Mouse (Mus musculus) MEL (cell line): ENCODE results near the gene Cyp4f13. TPM values are rescaled to one million over a fixed set of nuclear protein-coding genes. Genes with fewer than 3 reads are reported as not detected.

Source experiments
- DNase-seq: peaks from one replicate; pipeline ENCODE4 v3.0.0; 2011; ENCODE audit warnings: low read depth, low spot score
- H3K27ac ChIP-seq: 2 replicates; pipeline ENCODE4 v1.5.1; 2012; ENCODE audit warnings: low read depth, mild to moderate bottlenecking, control low read depth, low read length, moderate library complexity; ENCODE audit not compliant: control insufficient read depth
- H3K27me3 ChIP-seq, 2 experiments: fragments of 150-350 bp in 1 of 2; sonication (generic) in 1 of 2; 2 replicates each; pipeline ENCODE4 v1.6.1; 2012; ENCODE audit warnings: low read length in 2 of 2, mild to moderate bottlenecking in 2 of 2, improper control_type of control experiment in 1 of 2, moderate library complexity in 1 of 2; ENCODE audit not compliant: insufficient read depth in 2 of 2, control insufficient read depth in 1 of 2
- H3K36me3 ChIP-seq, 2 experiments: 2 replicates each; pipeline ENCODE4 v1.6.1; 2012 to 2014; ENCODE audit warnings: low read length in 2 of 2, improper control_type of control experiment in 1 of 2, inconsistent platforms in 1 of 2, mild to moderate bottlenecking in 1 of 2; ENCODE audit not compliant: insufficient read depth in 2 of 2, control insufficient read depth in 1 of 2
- H3K4me1 ChIP-seq, 2 experiments: fragments of 150-350 bp in 1 of 2; sonication (generic) in 1 of 2; 2 replicates each; pipeline ENCODE4 v1.6.1; 2012; ENCODE audit warnings: low read length in 2 of 2, improper control_type of control experiment in 1 of 2, mild to moderate bottlenecking in 1 of 2; ENCODE audit not compliant: insufficient read depth in 2 of 2, control insufficient read depth in 1 of 2
- H3K4me3 ChIP-seq, 2 experiments: fragments of 150-350 bp in 1 of 2; sonication (generic) in 1 of 2; 2 replicates each; pipeline ENCODE4 v1.5.1; 2012; ENCODE audit warnings: low read depth in 2 of 2, low read length in 2 of 2, mild to moderate bottlenecking in 2 of 2, moderate library complexity in 2 of 2, control low read depth in 1 of 2, improper control_type of control experiment in 1 of 2; ENCODE audit not compliant: control insufficient read depth in 1 of 2, insufficient read depth in 1 of 2
- H3K79me2 ChIP-seq: 2 replicates; pipeline ENCODE4 v1.6.1; 2012; ENCODE audit warnings: mild to moderate bottlenecking, low read length, moderate library complexity; ENCODE audit not compliant: control insufficient read depth, poor library complexity, insufficient read depth
- H3K9ac ChIP-seq: 2 replicates; pipeline ENCODE4 v1.6.1; 2012; ENCODE audit warnings: low read depth, mild to moderate bottlenecking, control low read depth, low read length, moderate library complexity; ENCODE audit not compliant: control insufficient read depth, poor library complexity, severe bottlenecking
- H3K9me3 ChIP-seq: fragments of 150-350 bp; sonication (generic); replicated peaks from 2 replicates; pipeline ENCODE4 v1.6.1; 2012; ENCODE audit warnings: mild to moderate bottlenecking, low read length, improper control_type of control experiment, moderate library complexity; ENCODE audit not compliant: insufficient read depth
- CHD1 ChIP-seq: IDR thresholded peaks from 2 replicates; pipeline ENCODE4 v1.6.1; 2012; ENCODE audit warnings: low read depth, mild to moderate bottlenecking, inconsistent platforms, low read length, improper control_type of control experiment
- NRF1 ChIP-seq: IDR thresholded peaks from 2 replicates; pipeline ENCODE4 v1.6.1; 2014; ENCODE audit warnings: low read depth, mild to moderate bottlenecking, inconsistent platforms, low read length, improper control_type of control experiment, moderate library complexity; ENCODE audit not compliant: poor library complexity, insufficient read depth, severe bottlenecking
- RAD21 ChIP-seq: IDR thresholded peaks from 2 replicates; pipeline ENCODE4 v1.6.1; 2011; ENCODE audit warnings: mild to moderate bottlenecking, low read depth, low read length, improper control_type of control experiment
- ZMIZ1 ChIP-seq: IDR thresholded peaks from 2 replicates; pipeline ENCODE4 v1.6.1; 2012; ENCODE audit warnings: low read depth, mild to moderate bottlenecking, inconsistent platforms, low read length, improper control_type of control experiment, moderate library complexity
- polyA plus RNA-seq, 2 experiments: library from polyadenylated mRNA; stranded (reverse) in 1 of 2; unstranded in 1 of 2; fragments of >175 nt in 1 of 2; fragments of >200 nt in 1 of 2; gene quantifications; 2 replicates each; pipeline versions ENCODE4 v1.2.1 to v1.2.4; 2012; ENCODE audit warnings: low replicate concordance in 2 of 2, low read depth in 1 of 2; ENCODE audit not compliant: insufficient read length in 2 of 2, insufficient read depth in 1 of 2, missing spikeins in 1 of 2
- total RNA-seq: library from RNA; depleted of rRNA; stranded (reverse); fragments of 300-350 nt; gene quantifications from 2 replicates; pipeline ENCODE4 v1.2.3, GENCODE M21; 2012; rRNA removed

The Cyp4f13 gene
- total and polyA plus RNA-seq, 3 experiments, result 9.7 to 19.3 TPM; not detected in 1

DNA sequence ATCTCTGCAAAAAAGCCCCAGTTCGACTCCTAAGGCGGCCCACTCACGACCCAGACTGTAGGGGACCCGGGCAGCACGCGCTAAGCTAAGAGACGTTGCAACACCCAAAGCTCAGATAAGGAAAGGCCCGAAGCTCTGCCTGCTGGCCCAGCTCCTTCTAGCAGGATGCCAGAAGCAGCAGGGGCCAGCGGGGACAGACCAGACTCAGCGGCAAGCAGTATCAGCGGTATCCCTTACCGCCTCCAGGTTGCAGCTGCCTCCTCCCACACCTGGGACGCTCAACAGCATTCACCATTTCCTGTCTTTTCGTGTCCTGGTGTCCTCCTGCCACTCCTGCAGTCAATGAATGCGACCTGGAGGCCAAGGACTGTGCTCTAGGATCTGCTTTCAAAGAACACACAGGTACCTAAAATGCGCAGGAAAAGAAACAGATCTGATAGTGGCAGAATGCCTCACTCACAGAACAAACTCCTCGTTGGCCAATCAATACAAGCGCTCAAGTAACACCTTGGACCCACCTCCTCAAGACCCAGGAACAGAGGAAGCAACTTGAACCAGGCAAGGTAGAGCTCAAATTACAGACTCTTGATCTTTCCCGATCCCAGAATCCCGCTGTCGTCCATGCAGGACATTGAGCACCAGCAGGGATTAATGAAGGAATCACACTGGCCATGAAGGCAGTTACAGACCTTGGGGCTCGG lies 69.6 kb downstream of the Cyp4f13 start:
- no peak overlapping the region for H3K9ac ChIP-seq
- no peaks in the 10 kb centered on the region for H3K9me3 ChIP-seq
- H3K4me1 ChIP-seq, result no peaks in the 10 kb centered on the region
- no peak for DNase-seq
- no peak overlapping the region for H3K4me3 ChIP-seq
- H3K27me3 ChIP-seq, result peaks cover 0 to 3% of the 10 kb centered on the region in 2 experiments; a peak in 2 of 4 replicates
- no peaks in the 10 kb centered on the region for H3K36me3 ChIP-seq
- H3K79me2 ChIP-seq, result no peaks in the 10 kb centered on the region
- TF ChIP-seq ZMIZ1, result no peak
- no peak for TF ChIP-seq RAD21
- no peak for TF ChIP-seq NRF1
- no peak for TF ChIP-seq CHD1
- no peak overlapping the region for H3K27ac ChIP-seq

Other genes with a start within 250 kb of the Cyp4f13 start
- 8.8 and 11.7 TPM in 2 replicates for gene Zfp871, start 159.1 kb downstream of the Cyp4f13 start, total RNA-seq
- gene Zfp871, start 159.1 kb downstream of the Cyp4f13 start, polyA plus RNA-seq, result 10 to 100 TPM; 12.2 to 16.9 TPM
- gene Zfp811, start 137.5 kb downstream of the Cyp4f13 start, total RNA-seq, result not detected in 2 replicates
- gene Zfp811, start 137.5 kb downstream of the Cyp4f13 start, polyA plus RNA-seq, result not detected
- gene Zfp799, start 117.1 kb downstream of the Cyp4f13 start, total RNA-seq, result not detected in 2 replicates
- under 1 TPM in 1 of 2 experiments, not detected in 1; 0.01 TPM for gene Zfp799, start 117.1 kb downstream of the Cyp4f13 start, polyA plus RNA-seq
- not detected in 2 replicates for gene Zfp870, start 55.8 kb downstream of the Cyp4f13 start, total RNA-seq
- gene Zfp870, start 55.8 kb downstream of the Cyp4f13 start, polyA plus RNA-seq, result under 1 TPM in 1 of 2 experiments, not detected in 1; 0.25 TPM
- gene Cyp4f14, start 30.1 kb downstream of the Cyp4f13 start, total RNA-seq, result not detected in 2 replicates
- gene Cyp4f14, start 30.1 kb downstream of the Cyp4f13 start, polyA plus RNA-seq, result not detected
- 9.8 and 13.4 TPM in 2 replicates for gene Zfp472, start 18.4 kb upstream of the Cyp4f13 start, total RNA-seq
- 1 to 10 TPM in 1 of 2 experiments, not detected in 1; 7.1 TPM for gene Zfp472, start 18.4 kb upstream of the Cyp4f13 start, polyA plus RNA-seq
- gene Zfp952, start 45.7 kb upstream of the Cyp4f13 start, total RNA-seq, result 3.2 and 4.7 TPM in 2 replicates
- 1 to 10 TPM in 1 of 2 experiments, not detected in 1; 2.9 TPM for gene Zfp952, start 45.7 kb upstream of the Cyp4f13 start, polyA plus RNA-seq
- gene Zfp763, start 86.0 kb upstream of the Cyp4f13 start, total RNA-seq, result 1.4 and 1.5 TPM in 2 replicates
- gene Zfp763, start 86.0 kb upstream of the Cyp4f13 start, polyA plus RNA-seq, result 1 to 10 TPM in 1 of 2 experiments, not detected in 1; 1.3 TPM
- gene 4921501E09Rik, start 120.7 kb upstream of the Cyp4f13 start, total RNA-seq, result not detected in 2 replicates
- gene 4921501E09Rik, start 120.7 kb upstream of the Cyp4f13 start, polyA plus RNA-seq, result not detected
- 1.6 and 1.7 TPM in 2 replicates for gene Zfp563, start 141.9 kb upstream of the Cyp4f13 start, total RNA-seq
- gene Zfp563, start 141.9 kb upstream of the Cyp4f13 start, polyA plus RNA-seq, result under 1 TPM in 1 of 2 experiments, not detected in 1; 0.95 TPM
- gene Morc2b, start 192.3 kb upstream of the Cyp4f13 start, total RNA-seq, result not detected in 2 replicates
- not detected for gene Morc2b, start 192.3 kb upstream of the Cyp4f13 start, polyA plus RNA-seq
- gene Olfr55, start 221.0 kb upstream of the Cyp4f13 start, total RNA-seq, result not detected in 2 replicates
- not detected for gene Olfr55, start 221.0 kb upstream of the Cyp4f13 start, polyA plus RNA-seq
- not detected in 2 replicates for gene Olfr239, start 243.9 kb upstream of the Cyp4f13 start, total RNA-seq
- not detected for gene Olfr239, start 243.9 kb upstream of the Cyp4f13 start, polyA plus RNA-seq